Mouse (Mus musculus) cortical plate, adult 2 months (tissue): ENCODE measurements around the gene Suz12. TPM values are rescaled to one million over a fixed set of nuclear protein-coding genes. Genes with fewer than 3 reads are reported as not detected.
"Not testable (repeated sequence)": the region's sequence is repeated elsewhere in the genome, so short reads cannot be mapped to it uniquely, and the experiment has no call there.

Experiments used
- H3K27ac ChIP-seq: fragments of 200-500 bp; 2 replicates; pipeline ENCODE4 v1.5.1; 2012; ENCODE audit warnings: low read length, control low read depth, inconsistent platforms; ENCODE audit not compliant: insufficient read depth
- H3K4me1 ChIP-seq: fragments of 200-500 bp; 2 replicates; pipeline ENCODE4 v1.6.1; 2011; ENCODE audit warnings: low read length; ENCODE audit not compliant: control insufficient read depth, insufficient read depth
- H3K4me3 ChIP-seq: fragments of 200-500 bp; 2 replicates; pipeline ENCODE4 v1.5.1; 2011; ENCODE audit warnings: mild to moderate bottlenecking, low read length, control low read depth; ENCODE audit not compliant: insufficient read depth
- CTCF ChIP-seq: fragments of 200-500 bp; IDR thresholded peaks from 2 replicates; pipeline ENCODE4 v1.5.1; 2011; ENCODE audit warnings: mild to moderate bottlenecking, control low read depth, low read length; ENCODE audit not compliant: insufficient read depth; ENCODE audit errors: extremely low read depth
- POLR2A ChIP-seq: fragments of 200-500 bp; IDR thresholded peaks from 2 replicates; pipeline ENCODE4 v1.6.1; 2011; ENCODE audit warnings: mild to moderate bottlenecking, low read length, control low read depth; ENCODE audit not compliant: insufficient read depth; ENCODE audit errors: extremely low read depth
- polyA plus RNA-seq: library from polyadenylated mRNA; depleted of rRNA; stranded (reverse); fragments of >200 nt; gene quantifications from 2 replicates; pipeline ENCODE4 v1.2.3, GENCODE M21; 2012

The Suz12 gene
- polyA plus RNA-seq, 1 experiment: 16.6 TPM

GRCm38 (mm10) chr11:80042615-80043418, 49.9 kb downstream of the Suz12 start:
- no peaks in the 10 kb centered on the region for H3K4me1 ChIP-seq

GRCm38 (mm10) chr11:80043419-80043817, 50.5 kb downstream of the Suz12 start:
- no peak for TF ChIP-seq POLR2A
- no peak for TF ChIP-seq CTCF
- H3K4me3 ChIP-seq: no peak overlapping the region
- no peaks in the 10 kb centered on the region for H3K4me1 ChIP-seq
- H3K27ac ChIP-seq: no peak overlapping the region

More at GRCm38 (mm10) chr11:80042615-80043418, 49.9 kb downstream of the Suz12 start:
- H3K27ac ChIP-seq: no peak overlapping the region
- no peak overlapping the region for H3K4me3 ChIP-seq
- peak; percentile 67 for TF ChIP-seq CTCF
- no peak for TF ChIP-seq POLR2A

- TF ChIP-seq CTCF: no peak
- Histone ChIP-seq H3K27ac (no peak overlapping the region), H3K4me3 (no peak overlapping the region), H3K4me1 (no peaks in the 10 kb centered on the region)
These were observed 54.0 kb downstream of the Suz12 start for GRCm38 (mm10) chr11:80046856-80047255.

GRCm38 (mm10) chr11:80050088-80050487, 57.2 kb downstream of the Suz12 start:
- TF ChIP-seq POLR2A (no peak), CTCF (no peak)
- no peak overlapping the region for H3K27ac ChIP-seq
- H3K4me3 ChIP-seq: no peak overlapping the region
- no peaks in the 10 kb centered on the region for H3K4me1 ChIP-seq

- H3K4me1 ChIP-seq: no peaks in the 10 kb centered on the region
- no peak for TF ChIP-seq CTCF
- no peak for TF ChIP-seq POLR2A
- H3K27ac ChIP-seq: no peak overlapping the region
- no peak overlapping the region for H3K4me3 ChIP-seq
These were observed 59.5 kb downstream of the Suz12 start for GRCm38 (mm10) chr11:80052456-80052855.

- H3K27ac ChIP-seq: no peak overlapping the region
- no peak overlapping the region for H3K4me3 ChIP-seq
- H3K4me1 ChIP-seq: no peaks in the 10 kb centered on the region
- TF ChIP-seq POLR2A (no peak), CTCF (no peak)
These were observed 60.3 kb downstream of the Suz12 start for GRCm38 (mm10) chr11:80053171-80053570.

- no peak overlapping the region for H3K4me3 ChIP-seq
- TF ChIP-seq CTCF (no peak), POLR2A (no peak)
- no peak overlapping the region for H3K27ac ChIP-seq
These were observed 61.8 kb downstream of the Suz12 start for GRCm38 (mm10) chr11:80054659-80055058.

GRCm38 (mm10) chr11:80056141-80056540, 63.2 kb downstream of the Suz12 start:
- Histone ChIP-seq H3K4me3 (no peak overlapping the region), H3K4me1 (no peaks in the 10 kb centered on the region), H3K27ac (no peak overlapping the region)
- TF ChIP-seq POLR2A (no peak), CTCF (no peak)

More at GRCm38 (mm10) chr11:80054659-80055058, 61.8 kb downstream of the Suz12 start:
- no peaks in the 10 kb centered on the region for H3K4me1 ChIP-seq

GRCm38 (mm10) chr11:80062159-80062558, 69.3 kb downstream of the Suz12 start:
- TF ChIP-seq POLR2A (no peak), CTCF (no peak)
- Histone ChIP-seq H3K4me1 (no peaks in the 10 kb centered on the region), H3K27ac (no peak overlapping the region), H3K4me3 (no peak overlapping the region)

- not testable (repeated sequence) for H3K4me3 ChIP-seq, H3K27ac ChIP-seq, H3K4me1 ChIP-seq
These were observed 73.5 kb downstream of the Suz12 start for GRCm38 (mm10) chr11:80066373-80066772.

GRCm38 (mm10) chr11:80067558-80067957, 74.7 kb downstream of the Suz12 start:
- no peaks in the 10 kb centered on the region; the same call in 1 of the 2 replicates for H3K4me1 ChIP-seq
- no peak for TF ChIP-seq POLR2A
- TF ChIP-seq CTCF: no peak
- H3K27ac ChIP-seq: no peak overlapping the region
- no peak overlapping the region for H3K4me3 ChIP-seq
